Mouse (Mus musculus): ENCODE results near the gene Ogfrl1.

DNA sequence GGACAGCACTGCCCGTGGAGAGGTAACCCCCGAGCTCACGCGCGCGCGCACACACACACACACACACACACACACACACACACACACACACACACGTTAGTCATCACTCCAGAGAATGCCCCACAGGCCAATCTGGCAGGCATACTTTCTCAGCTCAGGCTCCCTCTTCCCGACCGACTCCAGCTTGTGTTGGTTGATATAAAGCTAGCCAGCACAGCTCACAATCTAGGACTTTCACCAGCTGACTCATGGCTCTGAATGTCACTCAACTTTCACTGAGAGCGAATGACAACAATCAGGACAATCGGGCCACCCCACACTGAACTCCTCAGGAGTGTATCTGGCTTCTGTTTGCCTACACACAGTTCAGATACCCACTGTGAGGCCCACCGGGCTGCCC is 20.0 kb downstream of the Ogfrl1 start:
- TF ChIP-seq EP300 (IDR thresholded peaks at IDR 0.05; ENCODE audit: insufficient read depth, low read depth, low read length): no peak
- no peak for TF ChIP-seq POLR2A (IDR thresholded peaks at IDR 0.05; ENCODE audit: insufficient read depth, low read length)
